Mouse (Mus musculus) 3T3-L1 (cell line): ENCODE data around the gene Ftsj3.

ENCODE experiments used
- DNase-seq: peaks from one replicate; pipeline ENCODE4 v3.0.0-alpha.2; 2015; ENCODE audit warnings: low read depth, low spot score

The Ftsj3 gene

DNA sequence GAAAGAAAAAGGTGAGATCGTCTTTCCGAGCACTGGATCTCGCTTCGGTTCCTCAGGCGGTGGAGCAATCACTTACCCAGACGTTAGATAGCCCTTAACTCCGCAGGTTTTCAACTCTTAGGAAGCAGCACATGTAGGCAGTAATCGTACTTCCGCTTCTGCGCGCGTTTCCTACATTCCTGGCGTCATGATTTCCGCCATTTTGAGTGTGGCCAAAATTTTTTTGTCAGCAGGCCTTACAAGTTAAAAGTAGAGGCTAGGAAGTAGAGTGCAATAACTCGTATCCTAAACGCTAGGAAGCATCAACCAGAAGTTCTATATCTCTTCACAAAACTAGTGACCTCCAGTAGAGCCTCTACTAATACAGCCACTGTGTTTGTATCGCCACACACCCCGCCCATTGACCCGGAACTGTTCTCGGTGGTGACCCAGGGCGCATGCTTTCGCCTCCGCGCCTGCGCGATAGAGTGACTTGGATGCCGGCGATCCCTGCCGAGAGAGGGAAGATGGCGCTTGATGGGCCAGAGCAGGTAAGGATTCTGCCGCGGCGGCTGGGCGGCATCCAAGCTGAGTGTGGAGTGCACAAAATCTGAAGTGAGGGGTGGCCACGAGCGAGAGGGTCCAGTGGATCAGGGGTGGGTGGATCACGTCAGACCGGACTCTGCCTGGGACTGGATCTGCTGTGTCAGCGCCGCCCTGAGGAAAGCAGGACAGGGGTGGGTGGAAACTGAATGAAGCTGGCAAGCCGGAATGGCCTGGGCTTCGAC, at the start of gene Ftsj3, which contains the start of gene Psmc5:
Gene Ftsj3, minus strand, starts transcription at position 395 of the 767 bp plus-strand sequence.
Gene Psmc5, plus strand, starts transcription at position 470 of the 767 bp plus-strand sequence.
- DNase-seq, result peak; percentile 97

DNA sequence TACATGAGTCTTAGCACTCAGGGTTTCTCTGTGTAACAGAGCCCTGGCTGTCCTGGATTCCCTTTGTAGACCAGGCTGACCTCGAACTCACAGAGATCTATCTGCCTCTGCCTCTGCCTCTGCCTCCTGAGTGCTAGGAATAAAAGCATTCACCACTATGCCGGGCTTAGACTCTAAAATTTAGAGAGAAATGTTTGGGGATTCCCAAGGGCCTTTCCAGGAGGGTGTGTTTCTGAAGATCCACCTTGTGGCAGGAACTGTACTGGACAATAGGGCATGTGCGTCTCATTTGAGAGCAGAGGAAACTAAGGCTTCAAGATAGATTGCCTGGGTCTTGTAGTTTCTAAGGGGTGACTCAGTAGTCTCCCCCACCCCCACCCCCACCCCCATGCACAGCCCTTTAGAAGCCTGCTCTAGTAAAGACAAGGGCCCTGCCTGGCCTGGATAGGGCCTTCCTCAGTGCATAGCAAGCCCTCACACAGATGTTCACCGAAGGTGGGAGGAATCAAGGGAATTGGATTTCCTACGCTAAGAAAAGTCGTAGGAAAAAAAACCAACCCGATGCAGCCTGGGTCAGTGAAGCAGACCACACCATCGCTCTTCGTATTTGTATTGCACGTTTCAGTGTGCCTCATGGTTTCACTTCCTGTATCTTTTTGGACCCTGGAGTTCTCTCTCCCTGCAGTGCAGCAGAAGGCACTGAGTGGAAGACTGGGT, 49.6 kb upstream of the Ftsj3 start:
- DNase-seq, result no peak

DNA sequence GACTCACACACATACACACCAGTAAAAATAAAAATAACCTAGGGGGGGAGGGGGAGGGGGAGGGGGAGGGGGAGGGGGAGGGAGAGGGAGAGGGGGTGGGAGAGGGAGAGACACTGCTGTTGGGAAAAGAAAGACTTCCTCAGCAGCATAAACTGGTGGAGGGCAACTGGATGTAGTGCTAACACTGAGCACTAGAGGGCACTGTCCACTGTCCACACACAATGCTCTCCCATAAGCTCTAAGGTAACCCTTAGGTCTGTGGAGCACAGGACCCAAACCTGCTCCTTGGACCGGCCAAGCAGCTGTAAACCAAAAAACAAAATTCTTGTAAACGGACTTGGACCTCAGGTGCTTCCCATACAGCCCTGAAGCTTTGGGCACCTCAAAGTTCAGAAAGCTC, 46.8 kb upstream of the Ftsj3 start:
- peak; percentile 85 for DNase-seq

DNA sequence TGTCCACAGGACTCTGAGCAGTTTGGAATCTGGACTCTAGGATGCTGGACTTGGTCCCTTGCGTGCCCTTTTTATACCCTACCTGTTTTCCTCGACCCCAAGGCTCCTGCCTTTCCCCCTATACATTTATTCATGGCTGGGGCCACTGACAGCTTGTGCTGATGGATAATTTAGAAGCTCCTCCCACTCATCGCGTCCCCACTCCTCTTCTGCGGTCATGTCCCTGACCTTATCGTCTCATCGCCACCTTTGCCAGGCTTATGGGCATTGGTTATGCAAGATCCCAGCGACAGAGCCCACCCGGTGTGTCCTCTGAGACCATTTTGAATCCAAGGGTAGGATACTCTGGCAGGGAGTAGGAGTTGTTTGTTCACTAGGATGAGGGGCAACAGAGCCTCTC, 45.9 kb upstream of the Ftsj3 start, which contains the start of gene Gh:
Gene Gh, minus strand, starts transcription at position 101 of the 400 bp plus-strand sequence.
- DNase-seq, result no peak

DNA sequence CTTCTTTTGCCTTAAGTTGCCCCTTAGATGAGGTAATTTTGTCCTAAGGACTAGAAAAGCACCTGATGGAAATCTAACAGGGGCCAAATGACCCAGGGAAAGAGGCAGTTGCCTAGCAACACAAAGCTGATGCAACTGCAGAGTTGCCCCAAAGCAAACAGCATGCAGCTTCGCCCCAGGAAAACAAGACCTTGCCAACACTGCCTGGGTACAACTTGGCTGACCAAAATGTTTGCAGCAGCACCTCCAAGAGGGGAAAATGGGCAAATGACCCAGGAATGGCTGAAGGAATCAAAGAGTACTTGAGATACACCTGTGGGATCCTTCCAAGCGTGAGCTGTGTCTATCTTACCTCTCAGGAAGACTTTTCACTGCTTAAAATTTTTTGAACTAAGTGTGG, 36.0 kb upstream of the Ftsj3 start:
- DNase-seq, result no peak

DNA sequence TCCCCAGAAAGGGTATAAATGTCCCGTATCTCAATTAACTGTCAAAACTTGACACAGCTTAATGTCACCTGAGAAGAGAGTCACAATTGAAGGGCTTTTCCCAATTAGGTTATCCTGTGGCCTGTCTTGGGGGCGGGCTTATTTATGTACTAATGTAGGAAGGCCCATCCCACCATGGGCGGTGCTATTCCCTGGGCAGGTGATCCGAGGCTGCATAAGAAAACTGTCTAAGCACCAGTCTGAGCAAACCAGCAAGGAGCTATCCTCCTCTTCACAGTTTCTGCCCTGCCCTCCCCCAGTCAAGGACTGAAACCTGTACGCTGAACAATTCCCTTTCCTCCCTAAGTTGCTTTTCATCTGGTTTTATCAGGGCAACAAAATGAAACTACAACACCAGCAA, 34.5 kb upstream of the Ftsj3 start:
- no peak for DNase-seq

DNA sequence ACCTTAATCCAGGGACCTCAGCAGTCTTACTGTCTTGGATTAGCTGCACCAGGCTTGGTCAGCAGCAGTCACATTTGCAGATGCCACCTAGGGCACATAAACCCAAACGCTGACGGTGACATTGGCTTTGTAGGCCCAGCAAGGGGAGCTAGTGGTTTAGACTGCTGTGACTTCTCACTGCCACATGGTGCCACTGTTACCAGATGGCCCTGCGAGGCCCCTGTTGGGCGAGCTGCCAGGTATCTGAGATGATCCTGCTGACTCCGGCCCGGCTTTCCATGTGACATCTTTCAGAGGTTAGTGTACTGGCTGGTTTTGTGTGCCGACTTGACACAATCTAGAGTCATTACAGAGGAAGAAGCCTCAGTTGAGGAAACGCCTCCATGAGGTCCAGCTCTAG, 33.5 kb upstream of the Ftsj3 start:
- no peak for DNase-seq

DNA sequence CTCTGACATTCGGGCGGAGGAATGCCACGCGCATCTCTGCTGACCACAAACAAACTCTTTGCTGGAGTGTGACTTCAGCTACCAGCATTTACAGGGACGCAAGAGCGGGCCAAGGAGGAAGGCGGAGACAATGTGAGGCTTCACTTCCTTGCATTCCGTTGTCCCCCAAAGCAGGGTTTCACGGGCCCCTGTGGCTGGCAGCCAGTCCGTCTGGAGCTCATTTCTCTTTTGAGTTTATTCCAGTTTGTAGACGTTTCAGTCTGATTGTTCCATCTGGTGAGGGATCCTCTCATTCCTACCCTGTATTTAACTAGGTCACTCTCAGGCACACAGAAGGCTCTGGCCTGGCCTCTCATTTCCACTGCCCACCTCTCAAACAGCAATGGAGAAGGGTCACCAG, 31.1 kb upstream of the Ftsj3 start:
- peak; percentile 39 for DNase-seq

DNA sequence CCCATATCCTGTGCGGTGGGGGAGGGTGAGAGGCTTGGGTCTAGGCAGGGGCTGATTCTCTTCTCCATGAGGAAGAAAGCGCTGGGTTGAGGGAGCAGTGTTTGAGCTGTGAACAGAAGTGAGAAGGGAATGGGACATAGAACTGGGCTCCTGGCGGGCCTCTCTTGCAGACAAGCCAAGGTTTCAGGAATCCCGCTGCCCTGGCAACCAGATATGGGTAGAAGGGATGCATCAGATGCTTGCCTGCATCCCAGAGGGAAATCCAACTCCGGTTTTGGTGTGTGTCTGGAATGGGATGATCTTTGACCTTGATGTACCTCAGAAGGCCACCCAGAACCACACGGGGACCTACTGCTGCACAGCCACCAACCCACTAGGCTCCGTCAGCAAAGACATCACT, 30.3 kb upstream of the Ftsj3 start:
- DNase-seq, result no peak

DNA sequence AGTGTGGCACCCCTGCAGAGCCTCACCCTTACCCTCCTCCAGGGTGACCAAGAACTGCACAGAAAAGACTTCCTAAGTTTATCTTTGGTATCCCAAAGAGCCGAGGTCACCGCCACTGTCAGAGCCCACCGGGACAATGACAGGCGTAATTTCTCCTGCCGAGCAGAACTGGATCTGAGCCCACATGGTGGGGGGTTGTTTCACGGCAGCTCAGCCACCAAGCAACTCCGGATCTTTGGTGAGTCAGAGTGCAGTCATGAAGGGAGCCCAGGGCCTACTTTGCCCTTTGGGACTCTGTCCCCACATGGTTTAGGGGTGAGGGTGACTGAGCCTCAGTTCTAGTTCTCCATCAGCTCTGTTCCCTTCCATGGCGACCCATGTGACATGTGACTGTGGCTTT, 28.2 kb upstream of the Ftsj3 start:
- no peak for DNase-seq

DNA sequence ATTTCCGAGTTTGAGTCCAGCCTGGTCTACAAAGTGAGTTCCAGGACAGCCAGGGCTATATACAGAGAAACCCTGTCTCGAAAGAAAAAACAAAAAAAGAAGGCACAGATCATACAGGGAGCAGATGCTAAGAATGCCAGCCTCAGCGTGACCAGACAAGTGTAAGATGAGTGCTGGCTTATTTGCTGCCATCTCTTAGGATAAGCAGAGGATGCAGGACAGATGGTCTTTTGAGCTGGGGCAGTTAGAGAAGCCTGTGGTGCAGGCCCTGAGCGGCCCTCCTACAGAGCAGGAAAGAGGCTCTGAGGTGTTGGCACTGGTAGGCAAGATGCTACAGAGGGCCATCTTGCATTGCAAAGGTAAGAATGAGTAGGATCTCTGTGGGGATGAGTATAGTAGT, 27.5 kb upstream of the Ftsj3 start:
- no peak for DNase-seq

DNA sequence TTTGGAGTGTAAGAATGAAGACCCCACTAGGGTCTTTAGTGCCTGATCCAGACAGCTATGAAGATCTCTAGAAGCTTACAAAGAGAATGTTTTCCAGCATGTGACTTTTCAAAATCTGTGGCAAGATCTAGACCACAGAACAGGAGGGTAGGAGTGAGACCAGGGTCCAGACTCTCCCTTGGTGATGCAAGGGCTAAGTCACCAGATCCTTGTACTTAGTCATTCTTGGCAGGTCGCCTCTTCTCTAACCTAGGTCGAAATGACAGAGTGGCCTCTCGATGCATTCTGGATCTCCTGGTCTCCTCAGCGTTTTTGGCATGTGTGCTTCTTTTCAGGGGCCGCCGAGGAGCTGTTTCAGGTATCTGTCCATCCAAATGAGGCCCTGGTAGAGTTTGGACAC, 26.6 kb upstream of the Ftsj3 start:
- peak; percentile 35 for DNase-seq

DNA sequence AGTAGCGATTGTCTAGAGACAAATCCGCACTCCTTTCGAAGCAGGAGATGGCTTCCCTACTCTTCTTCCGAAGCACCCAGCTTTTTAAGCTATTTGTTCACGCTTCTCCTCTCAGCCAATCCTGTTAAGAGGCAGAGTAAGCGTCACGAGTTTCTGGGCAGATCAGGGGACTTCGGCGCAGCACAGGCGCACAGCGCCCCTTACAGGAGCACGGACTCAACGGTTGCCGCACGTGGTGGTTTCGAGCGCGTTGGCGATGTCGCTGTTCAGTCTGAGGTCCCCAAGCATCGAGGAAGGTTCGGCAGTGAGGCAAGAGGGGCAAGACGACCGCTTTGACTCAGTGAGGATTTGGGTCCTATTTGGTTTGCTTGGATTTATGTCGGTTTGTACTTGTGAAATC, 20.6 kb upstream of the Ftsj3 start, which contains the start of gene Tcam1:
Gene Tcam1, plus strand, starts transcription at position 219 of the 400 bp plus-strand sequence.
- DNase-seq, result no peak

DNA sequence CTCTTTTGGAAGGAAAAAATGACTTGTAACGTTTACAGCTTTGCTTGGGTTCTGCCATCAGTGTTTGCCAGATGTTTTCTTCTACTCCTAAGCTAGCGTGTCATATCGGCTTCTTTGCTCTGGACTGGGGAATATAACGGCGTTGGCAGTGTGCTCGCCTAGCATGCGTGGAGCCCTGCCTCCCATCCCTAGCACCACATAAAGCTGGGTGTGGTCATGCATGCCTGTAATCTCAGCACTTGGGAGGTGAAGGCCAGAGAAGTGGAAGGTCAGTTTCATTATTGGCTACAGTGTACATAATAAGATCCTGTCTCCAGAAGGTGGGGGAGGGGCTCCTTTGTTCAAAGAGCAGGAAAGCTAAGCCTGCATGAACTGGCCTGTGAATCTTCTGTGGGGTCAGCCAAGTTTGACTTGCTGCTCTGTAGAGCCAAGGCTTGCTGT, 19.1 kb upstream of the Ftsj3 start:
- peak; percentile 26 for DNase-seq

DNA sequence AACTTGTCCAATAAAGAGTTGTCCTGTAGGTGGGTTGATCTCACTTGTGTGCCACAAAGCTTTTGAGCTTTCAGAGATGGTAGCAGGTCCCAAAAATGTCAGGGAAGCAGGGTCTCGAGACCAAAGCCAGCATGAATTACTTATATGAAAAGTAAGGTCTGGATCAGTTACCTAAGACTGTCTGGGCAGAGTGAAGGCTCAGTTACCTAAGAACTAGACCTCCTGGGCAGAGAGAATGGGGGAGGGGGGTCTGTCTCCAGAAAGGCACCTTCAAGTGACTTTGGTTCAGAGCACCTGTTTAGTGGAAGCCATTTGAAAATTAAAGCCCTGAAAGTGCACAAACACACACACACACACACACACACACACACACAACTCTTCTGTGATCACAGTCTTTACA, 18.5 kb upstream of the Ftsj3 start:
- no peak for DNase-seq

DNA sequence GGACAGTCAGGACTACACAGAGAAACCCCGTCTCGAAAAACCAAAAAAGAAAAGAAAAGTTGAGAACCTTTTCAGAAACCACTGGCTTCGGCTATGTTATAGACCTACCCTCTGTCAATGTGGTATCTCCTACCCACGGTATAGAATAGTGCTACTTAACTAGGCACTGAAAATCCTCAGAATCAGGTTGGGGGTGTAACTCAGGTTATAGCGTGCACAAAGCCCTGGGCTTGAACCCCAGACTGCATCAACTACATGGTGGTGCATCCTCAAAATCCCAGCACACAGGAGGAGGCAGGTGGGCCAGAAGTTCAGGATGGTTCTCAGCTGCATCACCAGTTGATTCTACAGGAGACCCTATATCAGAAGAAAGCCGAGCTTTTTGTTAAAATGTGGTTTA, 17.9 kb upstream of the Ftsj3 start:
- no peak for DNase-seq

DNA sequence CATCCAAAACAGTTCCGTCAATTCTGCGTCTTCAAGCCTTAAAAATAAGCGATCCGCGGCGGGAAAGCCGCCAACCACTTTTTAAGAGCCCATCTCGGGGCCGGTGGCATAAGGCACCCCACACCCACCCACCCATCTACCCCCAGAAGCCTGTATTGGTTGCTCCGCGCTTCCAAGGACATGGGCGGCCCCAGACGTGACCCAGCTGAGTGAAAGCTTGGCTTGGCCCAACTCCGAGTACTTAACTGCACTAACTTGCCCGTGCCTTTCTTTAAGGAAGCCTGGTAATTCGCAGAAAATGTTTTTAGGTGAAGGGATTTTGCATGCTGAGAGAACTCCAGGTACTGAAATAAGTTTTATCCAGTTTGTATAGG, 17.4 kb upstream of the Ftsj3 start:
- DNase-seq, result no peak

DNA sequence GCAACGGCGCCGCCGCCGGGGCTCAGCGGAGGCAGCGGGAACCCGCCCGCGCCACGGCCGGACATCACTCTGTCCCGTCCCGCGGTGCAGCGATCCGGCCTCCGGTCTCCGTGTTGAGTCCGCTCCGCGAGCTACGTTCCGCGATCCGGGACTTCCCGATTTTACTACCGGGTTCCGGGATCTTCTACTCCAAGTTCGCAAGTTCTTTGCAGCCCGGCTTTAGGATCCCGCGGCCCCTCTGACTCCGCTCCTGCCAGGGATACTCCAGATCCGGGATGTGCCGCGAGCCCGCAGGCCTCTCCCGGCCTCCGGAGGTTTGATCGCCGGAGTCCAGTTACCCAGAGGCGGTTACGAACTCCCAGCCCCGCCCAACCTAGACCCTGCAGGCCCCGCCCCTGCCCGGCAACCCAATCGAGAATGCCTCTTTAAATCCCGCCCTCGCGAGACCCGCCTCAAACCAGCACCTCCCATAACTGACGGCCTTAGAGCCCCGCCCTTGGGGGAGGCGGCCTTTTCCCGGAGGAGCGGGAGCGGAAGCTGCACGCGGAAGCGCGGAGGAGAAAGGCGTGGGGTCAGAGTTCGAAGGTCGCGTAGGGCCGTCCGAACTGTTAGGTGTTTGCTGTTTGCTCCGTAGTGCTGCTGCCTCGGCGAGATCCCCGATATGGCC, 16.9 kb upstream of the Ftsj3 start, which contains the start of gene Smarcd2:
Gene Smarcd2, minus strand, starts transcription at position 329 of the 667 bp plus-strand sequence.
- peak; percentile 98 for DNase-seq

DNA sequence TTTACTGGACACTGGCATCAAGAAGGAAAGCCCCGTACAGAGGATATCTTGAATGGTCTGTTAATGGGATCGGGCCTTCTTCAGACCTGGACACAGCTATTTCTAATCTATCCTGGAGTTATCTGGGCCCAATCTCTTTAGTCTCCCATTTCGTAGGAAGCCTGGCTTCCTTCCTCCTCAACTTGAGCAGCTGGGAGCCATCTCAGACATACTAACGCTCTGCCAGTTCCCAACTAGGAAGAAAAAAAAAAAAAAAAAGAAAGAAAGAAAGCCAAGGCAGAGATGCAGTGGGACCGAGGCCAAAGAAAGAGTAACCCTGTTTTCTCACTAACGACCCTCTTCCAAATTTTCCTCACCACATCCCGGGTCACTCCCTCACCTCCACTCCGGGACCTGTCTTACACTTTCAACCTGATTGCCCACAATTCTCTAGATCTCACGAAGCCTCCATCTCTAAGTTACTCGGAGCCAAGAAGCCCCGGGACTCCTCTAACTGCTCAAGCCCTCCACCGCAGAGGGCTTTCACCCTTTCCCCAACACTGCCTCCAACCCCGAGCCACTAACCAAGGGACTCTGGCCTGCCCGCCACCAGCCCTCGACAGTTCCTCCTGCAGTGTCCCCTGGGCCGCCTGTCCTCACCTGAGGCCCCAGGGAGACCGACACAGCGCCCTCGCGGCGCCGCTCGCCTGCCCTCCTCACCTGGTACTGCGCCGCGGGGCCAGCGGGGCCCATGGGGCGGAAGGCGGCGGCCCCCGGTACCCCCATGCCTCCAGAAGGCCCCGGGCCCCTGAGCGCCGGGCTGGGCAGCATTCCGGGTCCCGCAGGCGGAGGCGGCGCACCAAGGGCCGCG, 16.1 kb upstream of the Ftsj3 start:
- DNase-seq, result peak; percentile 45

DNA sequence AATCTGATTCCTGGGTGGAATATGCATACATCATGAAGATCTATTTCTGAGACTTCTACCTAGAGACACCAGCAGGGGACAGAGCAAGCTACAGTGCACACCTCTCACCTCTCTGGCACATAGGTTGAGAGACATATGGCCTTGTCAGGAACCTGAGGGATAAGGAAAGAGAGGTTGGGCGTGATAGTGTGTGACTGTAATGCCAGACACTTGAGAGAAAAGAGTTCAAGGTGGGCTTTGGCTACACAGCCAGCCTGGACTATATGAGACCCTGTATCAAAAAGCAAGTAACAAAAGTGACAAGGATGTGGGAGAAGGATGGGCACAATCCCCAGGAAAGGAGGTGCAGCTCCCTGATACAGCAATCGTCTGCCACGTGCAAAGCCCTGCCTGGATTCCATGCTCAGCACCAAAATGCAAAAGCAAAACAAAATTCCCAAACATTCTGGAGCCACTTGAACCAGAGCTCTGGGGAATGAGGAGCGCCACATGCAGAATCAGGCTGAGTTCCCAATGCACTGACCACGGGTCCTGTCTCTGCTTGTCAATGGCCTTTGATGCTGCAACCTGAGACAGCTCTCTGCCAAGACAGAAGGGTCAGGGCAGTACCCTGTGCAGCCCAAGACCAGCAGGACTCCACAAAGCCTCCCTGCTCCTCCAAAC, 15.4 kb upstream of the Ftsj3 start:
- DNase-seq, result peak; percentile 19

DNA sequence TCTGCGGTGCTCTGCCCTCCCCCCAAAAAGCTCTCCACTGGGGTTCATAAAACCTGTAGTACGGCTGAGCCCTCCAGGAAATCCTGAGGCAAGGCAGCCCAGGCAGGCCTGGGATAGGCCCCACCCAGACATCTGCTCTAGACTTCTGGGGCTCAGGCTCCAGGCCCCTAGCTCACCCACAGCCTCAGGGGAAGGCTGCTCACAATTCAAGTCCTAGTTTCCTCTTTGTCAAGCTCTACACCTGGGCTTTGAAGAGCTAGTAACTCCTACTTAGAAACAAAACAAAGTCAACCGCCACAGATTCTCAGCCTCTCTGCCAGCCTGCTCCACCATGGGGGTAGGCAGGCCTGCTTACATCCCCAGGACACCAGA, 13.2 kb upstream of the Ftsj3 start:
- DNase-seq, result peak; percentile 56
